Mouse (Mus musculus) adipocyte (in vitro differentiated cells): ENCODE measurements around the gene Mettl8.

Experiments
- DNase-seq: peaks from one replicate; pipeline ENCODE4 v3.0.0-alpha.2; 2016; ENCODE audit warnings: low spot score

Mettl8 gene

GRCm38 (mm10) chr2:70978271-70978670 lies 77.1 kb downstream of the Mettl8 start:
- DNase-seq: peak; percentile 34

DNA sequence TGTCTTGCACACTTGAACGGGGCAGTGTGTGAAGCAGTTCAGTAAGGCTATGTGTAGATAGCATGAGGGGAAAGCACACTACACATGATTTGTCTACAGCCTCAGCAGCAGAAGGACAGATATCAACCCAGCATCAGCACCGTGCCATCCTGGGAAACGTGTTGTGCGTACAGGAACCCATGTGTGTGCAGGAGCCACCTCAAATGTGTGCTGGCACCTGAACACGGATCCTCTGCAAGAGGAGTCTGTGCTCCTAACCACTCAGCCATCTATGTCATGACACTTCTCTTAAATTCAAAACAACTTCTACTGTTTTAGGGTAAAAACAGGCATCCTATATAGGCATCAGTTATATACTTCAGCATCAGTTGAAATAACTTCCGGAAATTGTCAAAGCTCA lies 80.6 kb downstream of the Mettl8 start:
- DNase-seq: no peak

- no peak for DNase-seq
Measured at GRCm38 (mm10) chr2:70972795-70973518, 82.4 kb downstream of the Mettl8 start.

- DNase-seq: no peak
Measured at GRCm38 (mm10) chr2:70970158-70970741, 85.1 kb downstream of the Mettl8 start.

DNA sequence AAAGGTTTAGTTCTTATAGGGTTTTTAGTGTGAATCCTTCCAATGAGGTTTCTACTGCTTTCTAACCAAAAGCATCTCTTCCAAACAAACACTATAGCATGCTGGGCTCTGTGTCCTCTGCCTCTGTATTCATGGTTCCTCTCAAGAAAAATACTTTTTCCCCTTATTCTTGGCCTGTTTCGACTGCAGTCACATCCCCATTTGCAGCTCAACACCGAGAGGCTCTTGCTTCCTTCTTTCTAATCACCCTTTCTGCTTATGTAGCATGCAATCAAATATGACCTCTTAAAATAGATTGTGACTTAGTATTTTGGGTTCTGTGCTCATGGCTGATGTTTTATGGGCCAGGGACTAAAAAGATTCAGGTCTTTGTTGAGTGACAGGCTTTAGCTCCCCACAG lies 87.1 kb downstream of the Mettl8 start:
- no peak for DNase-seq

GRCm38 (mm10) chr2:70967216-70967615 lies 88.2 kb downstream of the Mettl8 start:
- DNase-seq: no peak

GRCm38 (mm10) chr2:70964809-70965208 lies 90.6 kb downstream of the Mettl8 start:
- DNase-seq: no peak

GRCm38 (mm10) chr2:70962921-70963320 lies 92.5 kb downstream of the Mettl8 start:
- no peak for DNase-seq

DNA sequence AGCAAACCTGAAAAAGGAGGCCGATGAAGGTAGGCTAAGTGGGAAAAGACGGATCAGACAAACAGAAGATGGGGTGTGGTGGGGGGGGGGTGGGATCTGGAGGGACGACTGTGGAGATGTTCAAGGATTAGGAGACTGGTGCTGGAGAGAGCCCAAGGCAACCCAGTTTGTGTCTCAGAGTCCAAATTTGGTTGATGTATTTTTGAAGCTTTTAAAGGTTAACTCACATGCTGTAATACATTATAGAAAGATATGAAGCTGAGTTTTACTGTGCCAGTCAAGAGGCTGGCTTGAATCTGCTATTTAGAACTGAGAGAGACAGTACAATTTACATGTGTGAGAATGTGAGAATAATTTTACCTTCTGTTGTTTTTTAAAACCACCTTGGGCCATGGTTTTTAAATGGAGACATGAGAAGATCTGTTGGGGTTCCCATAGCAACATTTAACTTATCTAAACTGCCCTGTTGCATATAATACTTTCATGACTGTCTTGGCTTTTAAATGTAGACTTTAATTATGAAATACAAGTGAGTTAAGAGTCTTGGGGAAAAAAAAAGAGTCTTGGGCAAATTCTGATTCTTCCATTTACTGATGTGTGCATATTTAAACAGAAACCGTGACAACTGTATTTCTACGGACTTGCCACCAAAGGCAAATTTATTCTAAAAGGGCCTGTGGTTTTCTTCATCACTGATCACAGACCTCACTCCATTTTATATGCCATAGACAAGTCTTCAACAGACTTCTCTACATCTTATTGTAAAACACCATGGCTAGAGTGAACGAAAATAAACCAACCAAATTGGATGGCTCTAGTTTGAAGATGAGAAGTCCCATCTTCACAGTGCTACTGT lies 94.1 kb downstream of the Mettl8 start:
- no peak for DNase-seq

DNA sequence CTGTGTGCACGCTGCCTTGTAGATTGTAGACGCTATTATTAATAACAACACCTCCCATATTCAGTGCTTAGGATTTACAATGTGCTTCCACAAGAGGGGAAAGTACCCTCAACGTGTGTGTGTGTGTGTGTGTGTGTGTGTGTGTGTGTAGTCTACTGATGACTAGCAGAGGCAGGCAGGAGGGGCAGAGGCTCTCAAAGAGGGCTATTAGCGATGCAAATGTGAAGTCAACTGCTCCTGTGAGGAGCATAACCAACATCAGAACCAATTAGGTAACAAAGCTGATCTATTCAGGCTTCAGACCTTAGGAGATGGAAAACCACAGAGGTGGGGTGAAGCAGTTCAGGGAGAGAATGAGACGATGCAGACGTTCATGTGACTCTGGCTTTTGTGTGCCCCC lies 95.3 kb downstream of the Mettl8 start:
- DNase-seq: no peak

- DNase-seq: no peak
Measured at GRCm38 (mm10) chr2:70959337-70959736, 96.0 kb downstream of the Mettl8 start.

DNA sequence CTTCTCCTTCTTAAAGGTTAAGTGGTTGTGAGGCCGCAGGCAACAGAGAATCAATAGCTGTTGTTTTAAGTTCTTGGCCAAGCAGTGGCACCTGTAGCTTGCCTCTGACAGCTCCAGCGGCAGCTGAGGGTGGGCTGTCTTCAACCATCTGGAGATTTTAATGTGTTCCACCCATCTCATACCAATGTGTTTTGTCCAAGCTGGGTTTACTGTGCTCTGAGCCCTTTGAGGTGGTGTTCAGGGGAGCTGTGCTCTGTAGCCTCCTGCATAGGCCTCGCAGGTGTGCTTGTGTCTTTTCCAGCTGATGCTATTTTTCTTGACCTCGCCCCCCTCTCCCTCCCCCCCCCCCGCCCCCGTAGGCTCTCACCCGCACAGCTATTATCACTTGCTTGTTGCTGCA lies 96.8 kb downstream of the Mettl8 start:
- DNase-seq: no peak

DNA sequence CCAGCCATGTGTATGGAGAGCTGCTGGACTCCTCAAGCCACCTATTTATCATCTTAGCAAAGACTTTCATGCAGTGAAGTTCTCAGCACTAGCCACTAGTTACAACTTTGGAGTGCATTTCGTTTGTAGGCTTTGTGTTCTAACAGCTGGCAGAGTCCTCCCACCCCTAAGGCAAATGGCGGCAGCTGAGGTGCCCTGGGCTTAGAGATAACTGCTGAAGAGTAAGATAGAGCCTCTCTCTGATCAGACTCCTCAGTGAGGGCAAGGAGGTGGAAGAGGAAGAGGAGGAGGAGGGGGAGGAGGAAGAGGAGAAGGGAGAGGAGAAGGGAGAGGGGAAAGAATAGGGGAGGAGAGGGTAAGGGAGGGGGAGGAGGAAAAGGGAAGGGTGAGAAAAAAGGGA lies 101.8 kb downstream of the Mettl8 start:
- no peak for DNase-seq

- no peak for DNase-seq
Measured at GRCm38 (mm10) chr2:70951944-70952343, 103.4 kb downstream of the Mettl8 start.

GRCm38 (mm10) chr2:70944511-70945305 lies 110.7 kb downstream of the Mettl8 start:
- DNase-seq: no peak

- no peak for DNase-seq
Measured at GRCm38 (mm10) chr2:70940826-70941225, 114.6 kb downstream of the Mettl8 start.

DNA sequence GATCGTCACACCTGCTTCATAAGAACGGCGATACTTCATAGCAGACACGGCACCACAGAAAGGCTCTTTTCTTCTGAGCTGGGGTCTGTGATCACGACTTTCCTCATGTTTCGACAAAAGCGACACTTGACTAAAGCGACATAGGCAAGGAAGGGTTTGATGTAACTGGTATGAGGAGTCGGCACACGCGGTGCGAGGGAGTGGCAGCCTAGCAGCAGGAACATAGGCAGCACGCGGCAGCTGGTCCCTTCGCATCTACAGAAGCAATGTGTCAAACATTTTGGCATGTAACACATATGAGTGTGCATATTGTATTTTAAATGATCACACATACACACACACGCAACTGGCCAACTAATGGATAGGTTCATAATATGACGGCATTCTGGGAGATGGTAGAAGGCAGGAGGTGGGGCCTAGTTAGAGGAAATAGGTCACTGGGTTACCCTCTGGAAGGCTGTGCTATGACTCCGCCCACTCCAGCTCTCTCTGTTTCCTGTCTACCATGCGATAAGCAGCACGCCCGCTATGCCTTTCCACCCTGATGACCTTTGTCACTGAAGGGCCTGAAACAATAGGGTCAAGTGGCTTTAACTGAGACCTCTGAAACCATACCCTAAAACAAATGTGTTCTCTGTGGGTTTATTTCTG lies 116.4 kb downstream of the Mettl8 start:
- DNase-seq: no peak

- DNase-seq: no peak
Measured at GRCm38 (mm10) chr2:70934772-70935171, 120.6 kb downstream of the Mettl8 start.

DNA sequence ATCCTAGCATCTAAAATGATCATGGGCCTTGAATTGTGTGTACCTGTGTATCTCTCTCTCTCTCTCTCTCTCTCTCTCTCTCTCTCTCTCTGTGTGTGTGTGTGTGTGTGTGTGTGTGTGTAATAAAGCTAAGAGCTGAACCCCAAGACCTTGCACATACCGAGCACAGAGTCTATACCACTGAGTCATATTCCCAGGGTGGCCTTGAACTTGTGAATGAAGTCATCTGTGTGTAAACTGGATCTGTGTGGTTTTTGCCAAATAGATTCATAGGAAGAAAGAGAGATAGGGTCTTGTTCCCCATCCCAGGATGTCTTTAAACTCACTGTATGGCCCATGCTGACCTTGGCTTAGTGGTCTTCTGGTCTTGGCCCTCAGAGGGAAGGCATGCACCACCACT lies 121.9 kb downstream of the Mettl8 start:
- DNase-seq: no peak

DNA sequence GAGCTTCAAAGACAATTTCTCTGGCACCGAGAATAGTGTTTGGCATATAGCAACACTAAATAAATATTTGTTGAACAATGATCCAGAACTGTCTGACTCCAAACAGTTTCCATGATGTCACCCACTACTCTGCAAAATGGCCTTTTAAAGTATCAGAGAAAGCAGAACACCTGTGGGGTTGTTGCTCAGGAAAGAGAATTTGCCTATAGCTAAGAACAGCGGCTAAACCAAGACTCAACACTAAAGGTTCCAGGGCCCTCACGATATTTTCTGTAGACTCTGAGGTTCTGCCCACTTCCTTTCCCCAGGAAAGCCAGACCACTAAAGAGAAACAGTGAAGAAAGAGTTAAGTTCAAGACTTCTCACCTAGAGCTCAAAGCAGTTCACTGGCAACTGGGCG lies 122.4 kb downstream of the Mettl8 start:
- no peak for DNase-seq

DNA sequence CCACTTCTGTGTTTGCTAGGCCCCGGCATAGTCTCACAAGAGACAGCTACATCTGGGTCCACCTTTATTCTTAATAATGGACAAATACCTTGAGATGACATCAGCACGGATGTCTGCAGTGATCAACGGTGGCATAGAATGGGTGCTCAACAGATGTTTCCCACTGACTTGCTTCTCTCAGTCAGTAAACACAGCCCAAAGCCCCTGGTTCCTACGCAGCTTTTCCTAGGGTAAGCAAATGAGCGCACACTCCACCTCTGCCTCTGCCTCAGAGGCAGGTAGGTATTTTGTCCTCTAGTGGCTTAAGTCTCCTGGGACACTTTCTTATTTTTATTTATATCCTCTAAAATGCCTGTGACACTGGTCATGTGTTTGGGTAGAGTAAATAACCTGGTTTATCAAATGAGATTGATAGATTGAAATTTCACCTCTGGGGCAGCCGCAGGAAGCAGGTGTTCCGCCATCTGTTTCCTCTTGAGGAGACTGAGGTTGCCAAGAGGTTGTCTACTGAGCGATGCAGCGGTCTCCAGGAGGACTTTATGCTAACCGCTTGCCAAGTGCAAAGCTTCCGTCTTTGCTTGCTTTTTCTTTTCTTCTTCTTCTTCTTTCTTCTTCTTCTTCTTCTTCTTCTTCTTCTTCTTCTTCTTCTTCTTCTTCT lies 124.6 kb downstream of the Mettl8 start:
- no peak for DNase-seq
